Mouse (Mus musculus) left cerebral cortex, postnatal 10 days (tissue): ENCODE measurements around the gene Apaf1. TPM values are rescaled to one million over a fixed set of nuclear protein-coding genes. Genes with fewer than 3 reads are reported as not detected.

ENCODE experiments used
- DNase-seq, 2 experiments: peaks; one replicate each; pipeline ENCODE4 v3.0.0; 2021 to 2022; ENCODE audit warnings: low spot score in 2 of 2, mixed read lengths in 1 of 2; ENCODE audit errors: extremely low spot score in 1 of 2
- intact Hi-C: fragments of 180-260 bp; cut with DNase I; formaldehyde crosslinking; loops from one replicate; pipeline ENCODE4 v1.15.1; 2025
- total RNA-seq, 2 experiments: library from RNA; stranded (reverse); gene quantifications; 2 replicates each; pipeline ENCODE4 v1.2.3; 2021

The Apaf1 gene
- total RNA-seq, 2 experiments from 2014 or later: 18.2 to 19.3 TPM

DNA sequence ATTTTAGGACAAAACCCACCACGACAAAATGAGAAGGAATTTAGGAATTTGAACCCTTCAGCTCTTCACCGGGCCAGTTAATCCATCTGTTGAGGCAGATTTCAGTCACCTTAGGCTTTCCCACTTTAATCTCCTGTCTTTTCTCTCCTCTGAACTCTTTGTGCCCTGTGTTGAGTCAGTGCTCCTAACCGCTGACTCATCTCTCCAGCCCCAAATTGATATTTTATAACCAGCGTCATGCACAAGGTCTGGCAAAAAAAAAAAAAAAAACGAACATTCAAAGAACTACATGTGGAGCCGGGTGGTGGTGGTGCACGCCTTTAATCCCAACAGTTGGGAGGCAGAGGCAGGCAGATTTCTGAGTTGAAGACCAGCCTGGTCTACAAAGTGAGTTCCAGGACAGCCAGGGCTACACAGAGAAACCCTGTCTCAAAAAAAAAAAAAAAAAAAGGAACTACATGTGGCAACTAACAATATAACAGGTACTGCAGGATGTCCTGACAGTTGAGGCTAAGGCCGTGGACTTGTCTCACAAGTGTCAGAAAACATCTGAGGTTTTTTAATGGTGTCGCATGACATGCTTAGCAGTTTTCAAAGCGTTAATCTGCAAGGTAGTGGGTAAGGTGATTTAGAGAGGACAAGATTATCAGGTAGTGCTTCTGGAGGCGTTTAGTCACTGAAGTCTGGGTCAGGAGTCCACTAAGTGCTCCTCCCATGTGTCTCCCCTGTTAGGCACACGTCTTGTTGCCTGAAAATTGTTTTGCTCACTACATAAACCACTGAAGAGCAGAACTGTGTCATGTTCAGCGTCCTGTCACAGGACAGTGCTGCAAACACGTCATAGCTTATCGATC is 11.9 kb upstream of the Apaf1 start:
- intact Hi-C loops: no loop called here
- DNase-seq: no peak

DNA sequence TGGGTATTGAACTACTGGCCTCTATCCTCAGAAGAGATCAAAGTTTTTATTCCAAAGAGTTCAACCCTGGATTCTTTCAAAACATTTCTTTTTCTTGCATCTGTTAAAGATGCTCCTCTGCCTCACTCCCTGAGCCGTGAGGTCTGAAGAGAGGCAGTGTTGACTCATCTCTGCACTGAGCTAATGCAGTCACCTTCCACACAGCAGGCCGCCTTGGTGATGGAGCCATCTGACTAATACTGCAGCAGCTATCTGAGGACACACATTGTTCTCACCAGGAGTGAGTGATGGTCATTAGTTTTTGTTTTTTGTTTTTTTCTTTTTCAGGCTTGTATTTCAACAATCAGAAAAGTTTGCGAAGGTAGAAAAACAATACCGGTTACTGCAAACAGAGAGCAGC is 10.2 kb upstream of the Apaf1 start:
- intact Hi-C loops: no loop called here
- no peak for DNase-seq

- intact Hi-C loops: loop anchor here (5.0 kb wide), 1 partner anchor 39 kb away; the partner anchor contains the start of gene Slc25a3
- no peak for DNase-seq
These were observed 890 bp upstream of the Apaf1 start for GRCm38 (mm10) chr10:91083393-91083927.

DNA sequence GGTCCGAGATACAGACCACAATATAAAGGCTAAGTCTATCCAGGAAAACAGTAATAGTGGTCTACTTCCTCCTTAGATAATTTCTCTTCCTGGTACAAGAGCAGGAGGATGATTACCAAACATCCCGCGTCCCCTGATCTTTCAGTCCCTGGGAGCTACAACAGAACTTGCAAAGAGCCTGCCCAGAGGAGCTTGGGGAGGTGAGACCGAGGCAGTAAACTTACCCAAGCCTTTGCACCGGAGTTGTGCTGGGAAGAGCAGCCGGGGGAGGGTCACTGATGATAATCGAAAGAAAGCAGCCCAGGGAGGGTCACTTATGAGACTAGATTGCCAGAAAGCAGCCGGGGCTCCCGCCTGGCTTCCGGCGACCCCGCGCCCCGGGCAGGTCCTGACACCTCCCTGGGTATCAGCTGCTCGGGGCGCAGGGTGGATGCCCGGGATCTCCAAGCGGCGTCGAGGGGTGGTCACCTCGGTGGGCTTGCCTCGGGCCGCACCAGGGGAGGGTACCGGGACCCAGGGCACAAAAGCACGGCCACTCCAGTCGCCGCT is 537 bp downstream of the Apaf1 start:
- intact Hi-C loops: loop anchor here (5.0 kb wide), 1 partner anchor 40 kb away; the partner anchor contains the start of gene Slc25a3
- no peak for DNase-seq

- intact Hi-C loops: loop anchor here (5.0 kb wide), 1 partner anchor 42 kb away; the partner anchor contains the start of gene Slc25a3
These were observed 2.0 kb downstream of the Apaf1 start for GRCm38 (mm10) chr10:91080540-91080939.

DNA sequence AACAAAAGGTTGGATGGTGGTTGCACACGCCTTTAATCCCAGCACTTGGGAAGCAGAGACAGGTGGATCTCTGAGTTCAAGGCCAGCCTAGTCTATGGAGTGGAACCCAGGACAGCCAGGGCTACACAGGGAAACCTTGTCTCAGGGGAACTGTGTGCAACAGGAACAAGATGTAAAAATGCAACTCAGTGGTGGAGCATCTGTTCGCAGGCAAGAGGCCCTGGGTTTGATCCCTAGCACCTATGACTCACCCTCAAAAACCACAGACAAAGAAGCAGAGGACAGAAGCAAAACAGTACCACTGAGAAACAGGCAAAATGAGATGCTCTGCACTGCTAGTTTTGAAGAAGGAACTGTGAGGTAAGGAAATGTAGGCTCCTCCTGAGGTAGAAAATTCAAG is 5.9 kb downstream of the Apaf1 start:
- DNase-seq: no peak
- intact Hi-C loops: no loop called here

More at GRCm38 (mm10) chr10:91080540-91080939, 2.0 kb downstream of the Apaf1 start:
- no peak for DNase-seq

DNA sequence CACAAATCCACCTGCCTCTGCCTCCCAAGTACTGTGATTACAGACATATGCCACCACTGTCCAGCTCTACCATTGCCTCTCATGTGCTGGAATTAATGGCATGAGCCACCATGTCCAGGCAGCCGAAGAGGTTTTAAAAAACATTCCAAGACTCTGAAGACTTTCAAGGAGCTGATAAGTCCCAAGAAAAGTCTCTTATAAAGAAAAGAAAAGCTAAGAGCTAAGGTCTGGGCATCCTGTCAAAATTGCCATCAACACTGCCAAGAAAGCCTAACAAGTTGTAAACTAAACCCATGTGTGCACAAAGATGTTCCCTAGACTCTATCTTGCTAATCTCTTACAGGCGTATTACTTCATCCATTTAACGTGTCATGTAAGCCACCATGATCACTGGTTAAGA is 9.2 kb downstream of the Apaf1 start:
- DNase-seq: no peak
- intact Hi-C loops: loop anchor here (5.0 kb wide), 2 partner anchors 69 to 164 kb away; no protein-coding TSS in a partner anchor

DNA sequence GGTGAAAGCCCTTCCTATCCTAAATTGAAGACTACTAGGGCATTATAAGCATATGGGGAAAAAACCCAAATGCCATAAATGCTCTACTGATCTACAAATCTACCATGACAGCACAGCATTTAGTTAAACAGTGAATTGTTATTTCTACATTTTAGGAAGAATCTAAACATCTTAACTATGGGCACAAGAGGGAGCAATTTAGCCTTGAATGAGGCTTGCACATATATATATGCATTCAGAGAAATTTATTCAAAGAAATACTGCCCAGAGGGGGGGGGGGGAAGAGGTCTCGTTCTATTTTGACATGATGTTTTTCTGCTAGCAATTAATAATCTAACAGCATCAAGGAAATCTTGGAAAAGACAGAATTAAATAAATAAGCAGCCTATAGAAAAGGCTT is 10.8 kb downstream of the Apaf1 start:
- intact Hi-C loops: loop anchor here (5.0 kb wide), 2 partner anchors 71 to 166 kb away; no protein-coding TSS in a partner anchor
- no peak for DNase-seq

GRCm38 (mm10) chr10:91062355-91062754 is 20.2 kb downstream of the Apaf1 start:
- intact Hi-C loops: no loop called here
- DNase-seq: no peak

GRCm38 (mm10) chr10:91060742-91061141 is 21.8 kb downstream of the Apaf1 start:
- DNase-seq: no peak
- intact Hi-C loops: no loop called here

DNA sequence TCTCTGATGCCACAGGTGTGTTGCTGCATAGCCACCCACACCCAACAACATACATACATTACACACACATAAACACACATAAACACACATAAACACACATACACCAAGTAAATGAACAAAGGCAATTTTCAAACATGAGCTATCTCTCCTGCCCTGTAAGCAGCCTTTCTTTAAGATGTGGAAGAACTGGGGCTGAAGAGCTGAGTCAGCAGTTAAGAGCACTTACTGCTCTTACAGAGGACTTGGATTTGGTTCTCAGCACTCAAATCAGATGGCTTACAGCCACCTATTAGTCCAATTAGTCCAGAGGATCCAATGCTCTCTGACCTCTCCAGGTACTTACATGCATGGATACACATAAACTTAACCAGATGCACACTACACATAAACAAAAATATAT is 29.8 kb downstream of the Apaf1 start:
- intact Hi-C loops: no loop called here
- DNase-seq: no peak

DNA sequence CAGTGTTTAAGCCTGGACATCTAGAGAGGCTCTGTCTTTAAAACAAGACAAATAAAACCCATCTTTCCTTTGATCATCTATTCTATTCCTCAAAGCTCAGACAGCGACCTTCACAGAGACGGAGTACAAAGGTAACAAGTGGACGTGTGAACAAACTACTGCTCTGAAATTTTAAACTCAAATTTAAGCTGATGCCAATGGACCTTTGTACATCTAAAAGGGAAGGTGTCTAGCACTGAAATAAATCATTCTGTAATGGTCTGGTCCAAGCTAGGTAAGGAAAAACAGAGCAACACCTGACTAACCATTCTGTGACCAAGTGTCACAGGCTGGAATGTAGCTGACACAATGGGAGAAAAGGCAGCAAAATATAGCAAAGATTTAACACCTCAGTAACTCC is 31.4 kb downstream of the Apaf1 start:
- intact Hi-C loops: no loop called here
- DNase-seq: no peak

- no peak for DNase-seq
- intact Hi-C loops: no loop called here
These were observed 32.9 kb downstream of the Apaf1 start for GRCm38 (mm10) chr10:91049696-91050095.

GRCm38 (mm10) chr10:91033942-91034341 is 48.6 kb downstream of the Apaf1 start:
- intact Hi-C loops: loop anchor here (2.0 kb wide), 2 partner anchors 203 to 301 kb away; no protein-coding TSS in a partner anchor
- peak; percentile 54 to 67 for DNase-seq

DNA sequence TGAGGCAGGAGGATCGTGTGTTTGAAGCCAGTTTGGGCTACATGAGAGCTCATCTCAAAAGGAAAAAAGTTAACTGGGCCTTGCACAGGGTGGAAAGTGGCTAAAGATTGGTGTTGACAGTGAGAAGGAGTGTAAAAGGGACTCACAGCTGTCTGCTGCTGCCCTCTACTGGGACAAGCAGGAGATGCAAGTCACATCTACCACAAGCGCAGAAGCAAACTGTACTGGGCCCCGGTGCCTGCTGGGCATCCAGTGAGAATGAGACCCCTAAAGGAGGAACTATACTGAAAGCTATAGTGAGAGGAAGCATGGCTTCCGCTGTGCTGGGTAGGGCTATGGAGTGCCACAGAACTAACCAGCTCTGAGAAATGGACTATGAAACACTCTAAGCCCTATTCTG is 50.2 kb downstream of the Apaf1 start:
- DNase-seq: peak; percentile 84 to 86
- intact Hi-C loops: loop anchor here (2.0 kb wide), 1 partner anchor 202 kb away; no protein-coding TSS in a partner anchor

DNA sequence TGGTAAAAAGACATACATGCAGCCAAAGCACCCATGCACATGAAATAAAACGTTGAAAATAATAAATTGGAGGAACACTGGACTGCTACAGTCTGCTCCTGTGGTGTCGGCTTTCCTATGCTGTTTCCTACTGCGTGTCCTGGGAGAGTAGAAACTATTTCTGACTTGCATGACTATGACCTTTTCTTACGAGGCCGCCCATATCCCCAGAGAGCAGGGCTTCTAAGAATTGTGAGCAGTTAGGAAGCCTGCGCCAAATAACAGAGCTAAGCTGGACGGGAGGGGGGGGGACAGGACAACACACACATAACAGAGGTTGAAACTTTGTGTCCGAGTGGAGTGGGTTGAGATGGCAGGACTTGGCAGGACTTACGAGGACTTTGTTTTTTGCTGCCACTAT is 51.4 kb downstream of the Apaf1 start:
- intact Hi-C loops: no loop called here
- no peak for DNase-seq

- intact Hi-C loops: no loop called here
- no peak for DNase-seq
These were observed 53.5 kb downstream of the Apaf1 start for GRCm38 (mm10) chr10:91029002-91029539.

- intact Hi-C loops: no loop called here
- no peak for DNase-seq
These were observed 54.6 kb downstream of the Apaf1 start for GRCm38 (mm10) chr10:91027964-91028363.

DNA sequence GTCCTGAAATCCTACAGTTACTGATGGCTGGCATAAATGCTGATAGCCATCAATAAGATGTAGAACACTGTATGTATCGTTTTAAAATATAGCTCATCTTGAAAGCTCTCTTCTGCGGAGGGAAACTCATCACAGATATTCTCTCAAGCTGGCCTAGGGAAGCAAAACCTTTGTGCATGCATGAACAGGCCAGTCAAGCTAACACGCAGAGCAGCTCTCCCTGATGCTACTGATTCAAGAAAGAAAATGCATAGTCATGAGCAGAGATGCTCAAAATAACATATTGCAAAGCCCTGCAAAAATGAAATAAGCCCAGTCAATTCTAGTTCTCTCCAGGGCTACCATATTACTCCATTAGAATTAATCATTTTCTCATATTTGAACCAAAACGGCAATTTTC is 55.1 kb downstream of the Apaf1 start:
- no peak for DNase-seq
- intact Hi-C loops: no loop called here
